Mouse (Mus musculus) left cerebral cortex, adult 6 months (tissue): ENCODE data around the gene Zscan10. TPM values are rescaled to one million over a fixed set of nuclear protein-coding genes. Genes with fewer than 3 reads are reported as not detected.

Source experiments
- long read RNA-seq, 2 experiments: library from polyadenylated mRNA; unstranded; transcript quantifications; one replicate each; pipeline ENCODE4 v2.0.0; 2019 to 2020
- polyA plus RNA-seq: library from polyadenylated mRNA; unstranded; fragments of <200 nt; fragmentation: Nextera tagmentation; gene quantifications from 2 replicates; pipeline ENCODE4 v1.2.3, GENCODE M21; 2021

Zscan10 gene
- 0.06 TPM in 1 of 2 replicates, not detected in the other for polyA plus RNA-seq
- long read RNA-seq, experiment 1, result 0 reads
- long read RNA-seq, experiment 2, result 0 reads

GRCm38 (mm10) chr17:23600641-23601622 is at the start of gene Zscan10:
TSS of gene Zscan10 (plus strand) at chr17:23600856.

GRCm38 (mm10) chr17:23563595-23564367 is 36.9 kb upstream of the Zscan10 start, which contains the start of gene Zfp213:
TSS of gene Zfp213 (minus strand) at chr17:23564238.

GRCm38 (mm10) chr17:23598582-23599552 is 1.8 kb upstream of the Zscan10 start, which contains the start of gene Zfp13:
TSS of gene Zfp13 (minus strand) at chr17:23599487.

GRCm38 (mm10) chr17:23644613-23645495 is 44.2 kb downstream of the Zscan10 start, which contains the start of gene Mmp25:
TSS of gene Mmp25 (minus strand) at chr17:23645277.

GRCm38 (mm10) chr17:23660117-23660875 is 59.6 kb downstream of the Zscan10 start, which contains the start of gene Bicdl2:
TSS of gene Bicdl2 (plus strand) at chr17:23660506.

Other genes with a start within 250 kb of the Zscan10 start
- not detected in 2 replicates for gene Vmn2r116, start 216.3 kb upstream of the Zscan10 start, polyA plus RNA-seq
- not detected in 2 replicates for gene Vmn2r117, start 121.2 kb upstream of the Zscan10 start, polyA plus RNA-seq
- 7.5 and 9.3 TPM in 2 replicates for gene Zfp213, start 36.6 kb upstream of the Zscan10 start, polyA plus RNA-seq
- gene Zfp13, start 1.4 kb upstream of the Zscan10 start, polyA plus RNA-seq, result 14.4 TPM in 2 replicates
- gene Mmp25, start 44.4 kb downstream of the Zscan10 start, polyA plus RNA-seq, result 0.03 and 0.06 TPM in 2 replicates
- not detected in 2 replicates for gene Bicdl2, start 59.6 kb downstream of the Zscan10 start, polyA plus RNA-seq
- 212 and 288 TPM in 2 replicates for gene Hcfc1r1, start 72.7 kb downstream of the Zscan10 start, polyA plus RNA-seq
- 6.0 and 8.1 TPM in 2 replicates for gene Thoc6, start 73.0 kb downstream of the Zscan10 start, polyA plus RNA-seq
- 8.0 and 11.9 TPM in 2 replicates for gene Tnfrsf12a, start 76.6 kb downstream of the Zscan10 start, polyA plus RNA-seq
- not detected in 2 replicates for gene Cldn6, start 78.4 kb downstream of the Zscan10 start, polyA plus RNA-seq
- gene Cldn9, start 83.2 kb downstream of the Zscan10 start, polyA plus RNA-seq, result not detected in 2 replicates
- not detected in 2 replicates for gene 1520401A03Rik, start 121.9 kb downstream of the Zscan10 start, polyA plus RNA-seq
- gene Pkmyt1, start 125.5 kb downstream of the Zscan10 start, polyA plus RNA-seq, result 1.8 and 4.4 TPM in 2 replicates
- gene Paqr4, start 140.0 kb downstream of the Zscan10 start, polyA plus RNA-seq, result 121 and 122 TPM in 2 replicates
- 1.5 and 2.2 TPM in 2 replicates for gene Kremen2, start 145.0 kb downstream of the Zscan10 start, polyA plus RNA-seq
- gene Flywch1, start 170.7 kb downstream of the Zscan10 start, polyA plus RNA-seq, result 294 and 331 TPM in 2 replicates
- 28.8 and 29.4 TPM in 2 replicates for gene Flywch2, start 185.2 kb downstream of the Zscan10 start, polyA plus RNA-seq
- gene Srrm2, start 189.7 kb downstream of the Zscan10 start, polyA plus RNA-seq, result 120 and 290 TPM in 2 replicates
- gene Elob, start 228.3 kb downstream of the Zscan10 start, polyA plus RNA-seq, result 1,419 and 1,447 TPM in 2 replicates
- not detected in 2 replicates for gene Prss33, start 235.2 kb downstream of the Zscan10 start, polyA plus RNA-seq
- not detected in 2 replicates for gene Prss32, start 243.0 kb downstream of the Zscan10 start, polyA plus RNA-seq
- 0.11 and 0.18 TPM in 2 replicates for gene Prss41, start 243.3 kb downstream of the Zscan10 start, polyA plus RNA-seq